Mouse (Mus musculus): ENCODE data around the gene S1pr1.

GRCm38 (mm10) chr3:115728211-115728610 is 13.3 kb upstream of the S1pr1 start:
- TF ChIP-seq CTCF (IDR thresholded peaks at IDR 0.05; ENCODE audit: extremely low read depth, insufficient read depth, low read length) (no peak), POLR2A (IDR thresholded peaks at IDR 0.05; ENCODE audit: extremely low read depth, insufficient read depth, low read length) (no peak)
